Mouse (Mus musculus) cortical plate, adult 2 months (tissue): ENCODE results near the gene Ripply1. TPM values are rescaled to one million over a fixed set of nuclear protein-coding genes. Genes with fewer than 3 reads are reported as not detected.

Source experiments
- H3K27ac ChIP-seq: fragments of 200-500 bp; 2 replicates; pipeline ENCODE4 v1.5.1; 2012; ENCODE audit warnings: low read length, control low read depth, inconsistent platforms; ENCODE audit not compliant: insufficient read depth
- H3K4me1 ChIP-seq: fragments of 200-500 bp; 2 replicates; pipeline ENCODE4 v1.6.1; 2011; ENCODE audit warnings: low read length; ENCODE audit not compliant: control insufficient read depth, insufficient read depth
- H3K4me3 ChIP-seq: fragments of 200-500 bp; 2 replicates; pipeline ENCODE4 v1.5.1; 2011; ENCODE audit warnings: mild to moderate bottlenecking, low read length, control low read depth; ENCODE audit not compliant: insufficient read depth
- CTCF ChIP-seq: fragments of 200-500 bp; IDR thresholded peaks from 2 replicates; pipeline ENCODE4 v1.5.1; 2011; ENCODE audit warnings: mild to moderate bottlenecking, control low read depth, low read length; ENCODE audit not compliant: insufficient read depth; ENCODE audit errors: extremely low read depth
- POLR2A ChIP-seq: fragments of 200-500 bp; IDR thresholded peaks from 2 replicates; pipeline ENCODE4 v1.6.1; 2011; ENCODE audit warnings: mild to moderate bottlenecking, low read length, control low read depth; ENCODE audit not compliant: insufficient read depth; ENCODE audit errors: extremely low read depth
- polyA plus RNA-seq: library from polyadenylated mRNA; depleted of rRNA; stranded (reverse); fragments of >200 nt; gene quantifications from 2 replicates; pipeline ENCODE4 v1.2.3, GENCODE M21; 2012; rRNA removed

The Ripply1 gene
- polyA plus RNA-seq: not detected in 2 replicates

DNA sequence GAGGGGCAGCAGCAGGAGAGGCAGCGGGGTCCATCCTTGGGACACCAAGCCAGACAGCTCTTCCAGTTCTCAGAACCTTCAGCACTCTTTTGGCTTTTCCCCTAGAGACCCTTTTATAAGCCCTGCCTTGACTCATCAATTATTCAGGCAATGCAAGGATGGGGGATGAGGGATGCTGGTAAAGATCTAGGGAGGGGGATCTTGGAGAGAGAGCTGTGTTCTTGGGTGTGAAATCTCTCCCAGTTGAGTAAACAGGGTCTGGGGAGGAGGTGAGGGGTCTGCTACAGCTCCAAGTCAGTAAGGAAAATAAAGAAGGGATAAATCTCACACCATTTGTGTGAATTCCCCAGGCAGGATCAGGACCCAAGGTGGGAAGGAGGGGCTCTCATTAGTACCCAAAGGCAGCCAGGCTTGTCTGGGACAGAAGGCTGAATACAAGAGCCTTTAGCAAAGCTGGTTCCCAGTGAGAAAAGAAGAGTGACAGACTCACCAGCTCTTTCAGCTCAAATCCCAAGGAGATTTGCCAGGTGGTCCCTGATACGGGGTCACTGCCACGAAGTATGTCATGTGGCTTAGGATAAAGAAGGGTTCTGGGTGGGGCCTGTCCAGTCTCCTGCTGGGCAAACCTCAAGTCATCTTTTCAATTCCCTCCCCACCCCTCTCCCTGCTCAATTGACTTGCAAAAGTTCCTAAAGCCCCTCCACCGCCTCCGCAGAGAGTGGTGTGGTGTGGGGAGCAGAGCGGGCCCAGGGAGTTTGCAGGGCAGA, at the start of gene Ripply1:
Gene Ripply1, minus strand, starts transcription at position 76 of the 767 bp plus-strand sequence.
- TF ChIP-seq POLR2A: no peak
- no peak for TF ChIP-seq CTCF
- Histone ChIP-seq H3K4me1 (no peaks in the 10 kb centered on the region), H3K4me3 (no peak within 1 kb of the TSS), H3K27ac (no peak within 1 kb of the TSS)

DNA sequence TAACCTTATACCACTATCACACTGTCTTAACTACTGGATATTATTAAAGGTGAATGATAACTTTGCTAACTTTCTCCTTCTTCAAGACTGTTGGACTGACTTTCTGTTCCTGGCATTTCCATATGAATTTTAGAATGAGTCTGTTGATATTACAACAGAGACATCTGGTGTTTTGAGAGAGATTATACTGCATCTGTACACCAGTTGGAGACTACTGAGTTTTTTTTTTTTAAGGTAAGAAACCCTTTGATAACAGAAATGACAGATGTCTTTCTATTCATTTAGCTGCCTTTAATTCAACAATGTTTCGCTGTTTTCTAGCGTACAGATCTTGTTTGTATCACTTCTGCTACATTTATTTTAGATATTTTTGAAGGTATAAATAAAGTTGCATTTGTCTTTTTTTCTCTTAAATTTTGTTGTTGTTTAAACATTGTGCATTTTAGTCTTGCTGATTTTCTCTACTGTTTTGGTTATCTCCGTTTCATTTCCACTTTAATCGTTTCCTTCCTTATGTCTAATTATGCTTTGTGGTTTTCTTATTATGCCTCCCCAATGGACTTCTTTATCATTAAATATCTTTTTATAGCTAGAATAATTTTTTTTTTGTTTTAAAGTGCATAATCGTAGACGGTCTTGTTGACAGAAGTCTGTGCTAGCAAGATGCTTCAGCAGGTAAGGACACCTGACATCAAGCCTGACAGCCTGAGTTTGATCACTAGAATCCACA, 46.4 kb upstream of the Ripply1 start:
- H3K4me3 ChIP-seq: no peak overlapping the region
- no peak overlapping the region for H3K27ac ChIP-seq
- TF ChIP-seq CTCF (no peak), POLR2A (no peak)
- H3K4me1 ChIP-seq: no peaks in the 10 kb centered on the region

DNA sequence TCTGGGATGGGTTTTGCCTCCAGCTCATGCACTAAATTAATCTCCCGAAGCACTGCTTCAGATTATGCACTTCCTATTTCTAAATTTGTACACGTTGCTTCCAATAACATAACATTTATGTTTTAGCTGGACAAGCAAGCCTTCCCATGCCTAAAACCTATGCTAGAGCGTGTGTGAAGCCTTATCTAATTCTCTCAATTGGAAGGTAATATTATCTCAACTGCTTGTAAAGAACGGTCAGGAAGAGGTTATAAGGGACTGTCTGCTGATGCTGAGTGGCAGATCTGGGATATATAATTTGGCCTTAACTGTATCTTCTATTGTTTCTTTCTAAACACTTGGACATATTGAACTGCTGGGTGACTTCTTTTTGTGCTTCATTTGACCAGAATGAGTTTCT, 44.8 kb upstream of the Ripply1 start:
- TF ChIP-seq POLR2A (no peak), CTCF (no peak)
- H3K27ac ChIP-seq: no peak overlapping the region
- H3K4me3 ChIP-seq: no peak overlapping the region
- no peaks in the 10 kb centered on the region for H3K4me1 ChIP-seq

DNA sequence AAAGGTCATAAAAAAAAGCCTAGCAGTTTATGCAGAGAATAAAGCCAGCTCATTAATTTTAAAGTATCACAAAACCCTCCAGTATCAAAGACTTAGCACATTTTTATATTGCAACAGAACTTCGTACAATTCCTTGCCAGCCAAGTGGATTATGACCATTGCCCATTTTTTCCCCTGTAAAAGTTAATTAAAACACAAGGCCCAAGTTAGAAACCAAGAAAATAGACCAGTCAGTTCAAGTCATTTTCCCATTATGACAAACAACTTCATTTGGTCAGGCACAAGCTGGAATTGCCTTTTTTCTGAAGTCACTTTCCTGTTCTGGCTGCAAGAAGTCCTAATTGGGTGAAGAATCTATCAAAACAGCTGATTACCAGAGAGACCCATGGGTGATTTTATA, 43.2 kb upstream of the Ripply1 start:
- Histone ChIP-seq H3K4me1 (no peaks in the 10 kb centered on the region), H3K27ac (no peak overlapping the region), H3K4me3 (no peak overlapping the region)
- no peak for TF ChIP-seq POLR2A
- TF ChIP-seq CTCF: no peak

DNA sequence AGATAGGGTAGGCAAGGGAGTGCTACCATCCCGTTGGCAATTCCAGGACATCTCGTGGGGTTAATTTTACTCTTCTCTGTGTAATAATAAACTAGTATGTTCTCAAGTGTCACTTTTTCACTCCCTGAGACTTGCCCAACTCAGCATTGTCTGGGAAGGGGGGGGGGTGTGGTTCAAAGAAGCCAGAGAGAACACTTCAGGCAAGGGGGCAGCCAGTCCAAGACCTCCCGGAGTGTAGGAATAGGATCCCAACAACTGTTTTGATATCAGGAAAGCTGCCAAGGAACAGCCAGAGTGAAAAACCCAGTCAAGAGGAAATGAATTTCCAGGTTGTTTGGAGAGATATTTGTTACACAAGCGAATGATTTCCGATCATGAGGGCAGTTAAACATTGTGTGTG, 33.0 kb upstream of the Ripply1 start:
- Histone ChIP-seq H3K27ac (no peak overlapping the region), H3K4me3 (no peak overlapping the region), H3K4me1 (no peaks in the 10 kb centered on the region)
- TF ChIP-seq POLR2A (no peak), CTCF (no peak)

DNA sequence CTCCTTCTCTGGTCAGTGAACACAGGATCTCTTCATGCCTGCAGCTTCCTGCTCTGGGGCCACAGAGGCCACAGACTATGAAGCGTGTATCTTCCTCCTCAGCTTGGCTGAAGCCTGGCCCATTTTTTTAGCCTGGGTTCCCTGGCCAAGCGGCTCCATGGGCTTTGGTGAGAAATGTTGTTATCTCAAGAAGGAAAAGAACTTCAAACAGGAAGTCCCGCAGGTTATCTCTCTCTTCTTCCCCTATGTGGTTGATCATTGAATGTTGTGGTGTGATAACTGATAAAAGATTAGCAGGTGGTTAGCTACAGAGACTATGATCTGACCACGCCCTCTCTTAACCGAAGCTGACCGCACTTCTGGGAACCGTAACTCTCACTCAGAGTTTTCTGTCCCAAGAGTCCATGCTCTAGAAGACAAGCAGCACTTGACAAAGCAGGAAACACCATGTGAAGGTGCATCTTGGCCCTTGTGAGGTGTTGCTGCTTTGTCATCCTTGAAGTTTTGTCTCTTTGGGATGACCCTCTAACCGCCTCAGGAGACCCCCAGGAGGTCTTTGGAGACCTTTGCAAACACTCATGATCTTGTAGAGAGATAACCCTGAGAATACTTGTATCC, 32.0 kb upstream of the Ripply1 start:
- H3K27ac ChIP-seq: no peak overlapping the region
- TF ChIP-seq CTCF (no peak), POLR2A (no peak)
- no peak overlapping the region for H3K4me3 ChIP-seq
- no peaks in the 10 kb centered on the region for H3K4me1 ChIP-seq

DNA sequence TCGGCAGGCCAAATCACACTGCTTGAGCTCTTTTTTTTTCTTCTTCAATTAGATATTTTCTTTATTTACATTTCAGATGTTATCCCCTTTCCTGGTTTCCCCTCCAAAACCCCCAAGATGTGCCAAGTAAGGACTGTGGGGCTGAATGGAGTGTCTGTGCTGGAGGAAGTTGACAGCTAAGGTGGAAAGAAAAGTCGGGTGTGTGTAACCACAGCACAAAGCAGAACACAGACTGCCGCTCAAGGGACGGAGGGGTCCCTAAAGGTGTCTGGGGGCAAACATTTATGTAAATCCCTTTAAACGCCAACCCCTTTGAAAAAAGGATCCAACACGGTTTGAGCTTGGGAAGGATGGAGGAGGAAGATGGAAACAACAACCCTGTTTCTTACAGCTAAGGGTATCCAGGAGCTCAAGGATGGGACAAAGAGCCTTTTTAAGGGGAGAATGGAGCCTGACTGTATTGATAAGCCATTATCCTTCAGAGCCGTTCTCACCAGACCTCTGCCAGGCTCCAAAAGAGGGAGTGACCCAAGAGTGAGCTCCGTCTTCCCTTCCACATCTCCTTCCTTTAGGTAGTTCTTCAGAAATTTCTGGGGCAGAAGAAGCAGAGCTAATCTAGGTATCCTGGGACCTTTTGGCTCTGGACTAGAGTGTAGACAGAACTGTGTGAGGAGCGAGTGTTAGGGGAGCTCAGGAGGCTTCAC, 31.3 kb upstream of the Ripply1 start:
- no peak for TF ChIP-seq CTCF
- no peak for TF ChIP-seq POLR2A

DNA sequence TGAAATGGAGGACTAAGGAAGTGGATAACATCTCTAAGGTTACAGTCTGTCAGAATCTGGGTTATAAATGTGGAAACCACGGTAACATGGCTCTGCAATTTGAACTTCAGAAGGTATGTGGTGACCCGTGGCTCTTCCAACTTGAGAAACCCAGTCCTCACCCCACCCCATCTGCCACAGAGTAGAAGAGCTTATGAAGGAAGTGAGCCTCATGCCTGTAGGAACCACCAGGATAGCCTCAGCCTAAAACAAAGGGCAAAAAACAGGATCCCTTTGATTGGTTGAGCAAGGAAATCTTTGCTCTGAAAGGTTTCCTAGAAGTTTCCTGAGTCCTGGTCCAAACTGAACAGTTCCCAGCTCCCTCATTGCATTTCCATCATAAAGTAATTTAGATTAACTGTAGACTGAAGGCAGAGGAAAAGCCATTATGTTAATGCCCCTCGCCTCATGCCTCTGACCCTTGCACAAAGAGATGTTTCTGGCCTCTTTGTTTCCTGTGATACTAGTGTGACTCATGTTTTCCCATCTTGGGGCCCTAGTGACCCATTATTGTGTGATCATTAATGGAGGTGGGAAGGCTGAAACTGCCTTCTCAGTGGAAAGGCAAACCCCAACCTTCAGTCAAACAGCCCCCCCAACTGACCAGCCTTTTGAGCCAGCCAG, 30.6 kb upstream of the Ripply1 start:
- Histone ChIP-seq H3K27ac (no peak overlapping the region), H3K4me3 (no peak overlapping the region), H3K4me1 (no peaks in the 10 kb centered on the region)
- TF ChIP-seq CTCF (no peak), POLR2A (no peak)

More for the DNA sequence above, 31.3 kb upstream of the Ripply1 start:
- no peaks in the 10 kb centered on the region for H3K4me1 ChIP-seq
- H3K27ac ChIP-seq: no peak overlapping the region
- no peak overlapping the region for H3K4me3 ChIP-seq

DNA sequence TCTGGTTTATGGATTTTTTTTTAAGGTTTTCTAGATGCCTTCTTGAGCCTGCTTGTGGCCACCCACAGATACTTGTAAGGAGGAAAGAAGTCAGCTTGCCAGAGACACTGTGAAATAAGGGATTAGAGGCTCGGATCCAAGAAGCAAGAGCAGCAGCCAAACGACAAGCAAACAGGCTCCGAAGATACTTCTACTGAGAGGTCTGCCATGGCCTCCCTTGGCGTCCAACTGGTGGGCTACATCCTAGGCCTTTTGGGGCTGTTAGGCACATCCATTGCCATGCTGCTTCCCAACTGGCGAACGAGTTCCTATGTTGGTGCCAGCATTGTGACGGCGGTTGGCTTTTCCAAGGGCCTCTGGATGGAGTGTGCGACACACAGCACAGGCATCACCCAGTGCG, 26.3 kb upstream of the Ripply1 start:
- H3K4me3 ChIP-seq: no peak overlapping the region
- TF ChIP-seq CTCF (no peak), POLR2A (no peak)
- H3K4me1 ChIP-seq: no peaks in the 10 kb centered on the region
- H3K27ac ChIP-seq: no peak overlapping the region
